Mouse (Mus musculus) stomach, postnatal 0 days (tissue): Measurements from ENCODE around the gene Agrp. TPM values are rescaled to one million over a fixed set of nuclear protein-coding genes. Genes with fewer than 3 reads are reported as not detected.

Experiments used
- ATAC-seq: fragments of 200-750 bp; cut with Nextera tagmentation; 2 replicates; pipeline ENCODE4 v1.8.0; 2017; ENCODE audit not compliant: low FRiP score, low TSS enrichment
- DNase-seq: peaks from one replicate; pipeline ENCODE4 v3.0.0-alpha.2; 2016; ENCODE audit warnings: low spot score
- H3K27ac ChIP-seq: fragments of 300-500 bp; sonication (generic); replicated peaks from 2 replicates; pipeline ENCODE4 v1.5.1; 2014; ENCODE audit warnings: mild to moderate bottlenecking, control low read depth
- H3K27me3 ChIP-seq: fragments of 300-500 bp; sonication (generic); 2 replicates; pipeline ENCODE4 v1.6.1; 2014; ENCODE audit warnings: low read length; ENCODE audit not compliant: control insufficient read depth, insufficient read depth
- H3K36me3 ChIP-seq: fragments of 300-500 bp; sonication (generic); 2 replicates; pipeline ENCODE4 v1.6.1; 2014; ENCODE audit warnings: low read length, mixed read lengths; ENCODE audit not compliant: control insufficient read depth, insufficient read depth
- H3K4me1 ChIP-seq: fragments of 300-500 bp; sonication (generic); replicated peaks from 2 replicates; pipeline ENCODE4 v1.6.1; 2014; ENCODE audit warnings: antibody characterized with exemption; ENCODE audit not compliant: control insufficient read depth, insufficient read depth
- H3K4me2 ChIP-seq: fragments of 300-500 bp; sonication (generic); replicated peaks from 2 replicates; pipeline ENCODE4 v1.6.1; 2014; ENCODE audit warnings: low read depth, mild to moderate bottlenecking, control low read depth, moderate library complexity
- H3K4me3 ChIP-seq: fragments of 300-500 bp; sonication (generic); 2 replicates; pipeline ENCODE4 v1.5.1; 2014; ENCODE audit warnings: low read depth, low read length, control low read depth
- H3K9ac ChIP-seq: fragments of 300-500 bp; sonication (generic); 2 replicates; pipeline ENCODE4 v1.6.1; 2014; ENCODE audit warnings: mild to moderate bottlenecking, low read length, control low read depth, mixed read lengths
- H3K9me3 ChIP-seq: fragments of 300-500 bp; sonication (generic); 2 replicates; pipeline ENCODE4 v1.6.1; 2016; ENCODE audit warnings: low read length; ENCODE audit not compliant: control insufficient read depth
- CTCF ChIP-seq: IDR thresholded peaks from 2 replicates; pipeline ENCODE4 v1.5.1; 2016; ENCODE audit warnings: antibody characterized with exemption, low read depth, mild to moderate bottlenecking, moderate library complexity
- EP300 ChIP-seq: optimal IDR thresholded peaks from 2 replicates; pipeline ENCODE3; 2016; ENCODE audit warnings: antibody characterized with exemption
- WGBS: fragments of 180-500 bp; shearing (Covaris S2); extraction: QIAGEN DNeasy Blood & Tissue Kit; methylation state at CpG from one replicate; pipeline ENCODE4 v1.1.7; 2014; 5-methylcytosine and 5-hydroxymethylcytosine counted together
- polyA plus RNA-seq: library from polyadenylated mRNA; unstranded; fragments of >200 nt; fragmentation: Nextera tagmentation; extraction: Ambion mirVana; gene quantifications from 2 replicates; pipeline ENCODE4 v1.2.1, GENCODE M21; 2015

Agrp gene
- polyA plus RNA-seq, 1 experiment from 2014 or later: 0.45 TPM

- TF ChIP-seq CTCF (no peak), EP300 (no peak)
- H3K4me1 ChIP-seq: no peaks in the 10 kb centered on the region; the same call in 1 of the 2 replicates
- H3K9me3 ChIP-seq: no peaks in the 10 kb centered on the region
- DNase-seq (peak; percentile 42), ATAC-seq (peak; percentile 46; the same call in 1 of the 2 replicates)
- H3K4me2 ChIP-seq: no peak overlapping the region
- H3K27ac ChIP-seq: no peak overlapping the region
- H3K9ac ChIP-seq: no peak overlapping the region
- WGBS: 76% methylated on average over 2 of the region's 2 CpGs
- peaks cover 24% of the 10 kb centered on the region for H3K36me3 ChIP-seq
- H3K4me3 ChIP-seq: no peak overlapping the region
- H3K27me3 ChIP-seq: no peaks in the 10 kb centered on the region
Observed at GRCm38 (mm10) chr8:105527110-105527509, 110.1 kb downstream of the Agrp start.

DNA sequence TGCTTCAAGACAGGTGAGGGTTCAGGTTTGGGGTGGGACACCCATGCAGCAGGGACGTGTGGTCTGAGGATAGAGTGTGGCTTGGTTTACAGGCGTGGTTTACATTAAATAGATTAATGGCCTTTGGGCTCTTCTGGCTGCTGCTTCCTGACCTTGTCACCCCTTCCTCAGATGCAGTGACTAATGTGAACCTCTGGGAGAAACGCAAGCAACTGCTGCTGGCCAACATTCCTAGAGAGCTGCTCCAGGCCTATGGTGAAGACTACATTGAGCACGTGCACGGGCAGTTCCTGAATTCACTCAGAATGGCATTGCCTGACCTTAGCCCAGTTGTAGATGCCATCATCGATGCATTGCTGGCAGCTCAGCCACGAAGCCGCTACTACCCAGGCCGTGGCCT is 114.3 kb downstream of the Agrp start:
- H3K27ac ChIP-seq: no peak overlapping the region
- no peak for TF ChIP-seq EP300
- TF ChIP-seq CTCF: no peak
- 54% methylated on average over 9 of the region's 9 CpGs for WGBS
- peaks cover 20% of the 10 kb centered on the region for H3K36me3 ChIP-seq
- H3K4me3 ChIP-seq: no peak overlapping the region
- no peaks in the 10 kb centered on the region for H3K9me3 ChIP-seq
- no peak overlapping the region for H3K4me2 ChIP-seq
- H3K4me1 ChIP-seq: peaks cover 5% of the 10 kb centered on the region; the same call in 1 of the 2 replicates
- ATAC-seq (no peak), DNase-seq (no peak)
- H3K27me3 ChIP-seq: no peaks in the 10 kb centered on the region
- no peak overlapping the region for H3K9ac ChIP-seq

- no peak for DNase-seq
- peaks cover 5% of the 10 kb centered on the region; the same call in 1 of the 2 replicates for H3K4me1 ChIP-seq
- no peak overlapping the region for H3K4me3 ChIP-seq
- H3K27me3 ChIP-seq: no peaks in the 10 kb centered on the region
- H3K9ac ChIP-seq: no peak overlapping the region
- no peak overlapping the region for H3K27ac ChIP-seq
- 74% methylated on average over 21 of the region's 21 CpGs for WGBS
- H3K36me3 ChIP-seq: peaks cover 18% of the 10 kb centered on the region; the same call in 1 of the 2 replicates
- H3K4me2 ChIP-seq: no peak overlapping the region
- TF ChIP-seq EP300 (no peak), CTCF (no peak)
- ATAC-seq: no peak
- no peaks in the 10 kb centered on the region for H3K9me3 ChIP-seq
Observed at GRCm38 (mm10) chr8:105521995-105522769, 115.0 kb downstream of the Agrp start.

DNA sequence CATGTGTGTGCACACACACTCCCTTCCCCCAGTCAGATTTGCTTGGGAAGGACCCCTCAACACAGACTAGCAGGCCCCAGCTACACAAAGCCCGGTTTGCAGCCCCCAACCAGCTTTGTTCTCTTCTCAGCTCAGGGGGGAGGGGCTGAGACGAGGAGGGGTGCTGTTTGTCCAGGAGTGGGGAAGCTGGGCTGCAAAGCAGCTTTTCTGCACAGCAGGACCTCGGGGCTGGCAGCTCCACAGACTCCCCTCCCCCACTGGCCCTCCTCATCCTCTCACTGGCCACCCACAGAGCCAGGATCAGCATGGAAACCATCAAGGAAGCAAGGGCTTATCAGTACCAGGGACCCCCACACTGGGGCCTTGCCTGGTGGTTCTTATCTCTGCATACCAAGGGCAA is 116.1 kb downstream of the Agrp start:
- 28% methylated on average over 3 of the region's 3 CpGs for whole genome bisulfite sequencing
- Histone ChIP-seq H3K36me3 (peaks cover 18% of the 10 kb centered on the region; the same call in 1 of the 2 replicates), H3K27ac (no peak overlapping the region), H3K9ac (no peak overlapping the region), H3K4me3 (no peak overlapping the region), H3K27me3 (no peaks in the 10 kb centered on the region), H3K4me1 (peaks cover 8% of the 10 kb centered on the region; the same call in 1 of the 2 replicates), H3K4me2 (no peak overlapping the region), H3K9me3 (no peaks in the 10 kb centered on the region)
- ATAC-seq (no peak), DNase-seq (no peak)
- TF ChIP-seq CTCF: no peak

GRCm38 (mm10) chr8:105520521-105520920 is 116.7 kb downstream of the Agrp start:
- DNase-seq (no peak), ATAC-seq (no peak)
- peaks cover 17% of the 10 kb centered on the region; the same call in 1 of the 2 replicates for H3K36me3 ChIP-seq
- no peaks in the 10 kb centered on the region for H3K27me3 ChIP-seq
- H3K27ac ChIP-seq: no peak overlapping the region
- 56% methylated on average over 5 of the region's 5 CpGs for WGBS
- no peak overlapping the region for H3K9ac ChIP-seq
- H3K4me1 ChIP-seq: peaks cover 8% of the 10 kb centered on the region; the same call in 1 of the 2 replicates
- H3K9me3 ChIP-seq: no peaks in the 10 kb centered on the region
- H3K4me2 ChIP-seq: no peak overlapping the region
- H3K4me3 ChIP-seq: no peak overlapping the region
- TF ChIP-seq EP300: no peak
- TF ChIP-seq CTCF: no peak

DNA sequence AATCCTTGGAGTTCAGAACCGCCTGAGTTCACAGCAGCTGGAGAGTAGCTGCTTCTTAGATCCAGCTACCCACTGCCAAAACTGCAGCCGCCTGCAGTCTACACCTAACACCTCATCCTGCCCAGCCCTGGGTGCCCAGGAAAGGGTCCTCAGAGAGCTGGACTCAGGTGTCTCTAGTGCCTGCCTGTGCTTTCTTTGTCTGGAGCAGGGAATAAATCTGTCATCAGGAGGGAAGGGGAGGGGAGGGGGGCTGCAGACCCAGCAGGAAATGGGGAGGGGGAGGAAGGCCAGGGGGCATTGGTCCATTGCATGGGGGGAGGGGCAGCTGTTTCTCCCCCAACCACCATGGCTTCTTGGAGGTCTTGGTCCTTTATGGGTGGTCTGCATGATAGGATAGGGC is 117.6 kb downstream of the Agrp start:
- Histone ChIP-seq H3K36me3 (peaks cover 13% of the 10 kb centered on the region; the same call in 1 of the 2 replicates), H3K27ac (no peak overlapping the region), H3K4me2 (peak overlapping the region; percentile 80), H3K27me3 (no peaks in the 10 kb centered on the region), H3K9ac (no peak overlapping the region), H3K4me3 (no peak overlapping the region), H3K4me1 (peaks cover 8% of the 10 kb centered on the region; the same call in 1 of the 2 replicates), H3K9me3 (no peaks in the 10 kb centered on the region)
- ATAC-seq (no peak), DNase-seq (no peak)
- TF ChIP-seq EP300 (no peak), CTCF (no peak)
- WGBS: 20% methylated on average over 2 of the region's 2 CpGs
